Mouse (Mus musculus) neural tube, embryonic 12.5 days (tissue): ENCODE data around the gene Pitpnb. TPM values are rescaled to one million over a fixed set of nuclear protein-coding genes. Genes with fewer than 3 reads are reported as not detected.

Experiments used
- ATAC-seq: fragments of 200-750 bp; cut with Nextera tagmentation; 2 replicates; pipeline ENCODE4 v1.8.0; 2017; ENCODE audit warnings: low read depth, mild to moderate bottlenecking, moderate TSS enrichment, moderate library complexity; ENCODE audit not compliant: low FRiP score
- H3K27ac ChIP-seq: fragments of 300-500 bp; sonication (generic); 2 replicates; pipeline ENCODE4 v1.5.1; 2016
- H3K27me3 ChIP-seq: fragments of 300-500 bp; sonication (generic); replicated peaks from 2 replicates; pipeline ENCODE4 v1.6.1; 2016; ENCODE audit warnings: mild to moderate bottlenecking
- H3K36me3 ChIP-seq: fragments of 300-500 bp; sonication (generic); 2 replicates; pipeline ENCODE4 v1.6.1; 2016; ENCODE audit warnings: mild to moderate bottlenecking
- H3K4me1 ChIP-seq: fragments of 300-500 bp; sonication (generic); 2 replicates; pipeline ENCODE4 v1.6.1; 2016
- H3K4me2 ChIP-seq: fragments of 300-500 bp; sonication (generic); replicated peaks from 2 replicates; pipeline ENCODE4 v1.6.1; 2016; ENCODE audit warnings: mild to moderate bottlenecking
- H3K4me3 ChIP-seq: fragments of 300-500 bp; sonication (generic); 2 replicates; pipeline ENCODE4 v1.5.1; 2016
- H3K9ac ChIP-seq: fragments of 300-500 bp; sonication (generic); 2 replicates; pipeline ENCODE4 v1.6.1; 2016; ENCODE audit warnings: mild to moderate bottlenecking
- H3K9me3 ChIP-seq: fragments of 300-500 bp; sonication (generic); 2 replicates; pipeline ENCODE4 v1.6.1; 2016; ENCODE audit warnings: mild to moderate bottlenecking
- WGBS: fragments of 180-500 bp; shearing (Covaris S2); methylation state at CpG from one replicate; pipeline ENCODE4 v1.1.7; 2016; 5-methylcytosine and 5-hydroxymethylcytosine counted together
- polyA plus RNA-seq: library from polyadenylated mRNA; unstranded; fragments of >200 nt; fragmentation: Nextera tagmentation; extraction: Ambion mirVana; gene quantifications from 2 replicates; pipeline ENCODE4 v1.2.1, GENCODE M21; 2016

The Pitpnb gene
- polyA plus RNA-seq, 1 experiment from 2014 or later = 106 TPM

GRCm38 (mm10) chr5:111408470-111409105 lies 78.0 kb downstream of the Pitpnb start:
- H3K9ac ChIP-seq = peak overlapping the region; percentile 13; the same call in 1 of the 2 replicates
- ATAC-seq = peak; percentile 48; the same call in 1 of the 2 replicates
- H3K36me3 ChIP-seq = no peaks in the 10 kb centered on the region
- H3K9me3 ChIP-seq = no peaks in the 10 kb centered on the region
- H3K4me1 ChIP-seq = peaks cover 13% of the 10 kb centered on the region
- no peak overlapping the region for H3K4me3 ChIP-seq
- peak overlapping the region; percentile 38; the same call in 1 of the 2 replicates for H3K27ac ChIP-seq
- 0 out of 2 replicates have a peak, but pooled peaks cover 10% of the 10 kb centered on the region for H3K27me3 ChIP-seq
- peak overlapping the region; percentile 36 for H3K4me2 ChIP-seq
- 11% methylated on average over 14 of the region's 14 CpGs for WGBS

DNA sequence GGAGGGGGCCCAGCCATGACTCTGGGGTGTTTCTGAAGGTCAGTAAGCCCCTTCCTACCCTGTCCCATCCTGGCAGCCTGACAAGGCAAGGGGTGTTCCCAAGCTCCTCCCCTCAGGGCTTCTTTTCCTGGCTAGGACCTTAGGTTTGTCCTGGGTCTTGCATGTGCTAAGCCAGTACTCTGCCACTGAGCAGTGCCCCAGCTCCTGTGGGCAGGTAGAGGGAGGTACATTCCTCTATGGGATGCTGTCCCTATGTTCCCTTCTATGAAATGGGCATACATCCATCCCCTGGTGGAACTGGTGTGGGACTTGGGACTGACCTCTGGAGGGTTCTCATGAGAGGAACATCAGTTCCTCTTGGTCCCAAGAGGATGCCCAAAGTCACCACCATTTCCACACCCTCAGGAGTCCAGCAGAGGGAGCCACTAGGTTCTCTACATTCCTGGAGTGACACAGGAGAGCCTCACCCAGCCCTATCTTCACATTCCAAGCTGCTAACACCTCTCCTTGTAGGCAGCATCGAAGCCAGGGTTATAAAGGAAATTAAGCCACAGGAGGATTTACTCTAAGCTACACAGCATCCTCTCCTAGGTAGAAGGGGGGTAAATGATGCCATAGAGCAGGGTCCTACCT lies 79.0 kb downstream of the Pitpnb start:
- no peak for ATAC-seq
- Histone ChIP-seq H3K4me3 (no peak overlapping the region), H3K4me1 (peaks cover 21% of the 10 kb centered on the region), H3K36me3 (no peaks in the 10 kb centered on the region), H3K4me2 (no peak overlapping the region), H3K9me3 (no peaks in the 10 kb centered on the region), H3K9ac (no peak overlapping the region), H3K27me3 (0 out of 2 replicates have a peak, but pooled peaks cover 10% of the 10 kb centered on the region), H3K27ac (no peak overlapping the region)
- 19% methylated on average over 1 of the region's 1 CpGs for WGBS

- 74% methylated on average over 3 of the region's 3 CpGs for WGBS
- Histone ChIP-seq H3K36me3 (no peaks in the 10 kb centered on the region), H3K9me3 (no peaks in the 10 kb centered on the region), H3K4me2 (no peak overlapping the region), H3K9ac (no peak overlapping the region), H3K4me3 (no peak overlapping the region), H3K27me3 (0 out of 2 replicates have a peak, but pooled peaks cover 10% of the 10 kb centered on the region), H3K27ac (no peak overlapping the region), H3K4me1 (peaks cover 33% of the 10 kb centered on the region)
- no peak for ATAC-seq
Observed at GRCm38 (mm10) chr5:111410665-111411064, 80.1 kb downstream of the Pitpnb start.

DNA sequence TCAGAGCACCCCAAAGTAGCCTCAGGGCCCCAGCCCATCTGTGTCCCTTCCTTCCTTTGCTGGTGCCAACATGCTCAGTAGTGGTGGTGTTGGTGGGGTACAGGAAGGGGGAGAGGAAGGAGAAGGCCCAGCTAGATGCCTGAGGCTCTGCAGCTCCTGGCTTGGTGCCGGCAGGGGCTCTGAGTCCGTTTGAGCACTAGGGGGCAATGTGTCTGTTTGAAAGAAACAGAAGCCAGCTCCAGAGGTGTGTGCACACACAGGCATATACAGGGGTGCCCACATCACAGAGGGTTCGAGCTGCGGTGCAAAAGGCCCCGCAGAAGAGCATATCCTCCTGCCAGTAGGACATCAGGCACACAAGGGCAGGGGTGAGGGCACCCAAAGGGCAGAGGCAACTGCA lies 83.6 kb downstream of the Pitpnb start:
- Histone ChIP-seq H3K27ac (no peak overlapping the region), H3K36me3 (peaks cover 3% of the 10 kb centered on the region; the same call in 1 of the 2 replicates), H3K4me3 (no peak overlapping the region), H3K9ac (no peak overlapping the region), H3K27me3 (0 out of 2 replicates have a peak, but pooled peaks cover 10% of the 10 kb centered on the region), H3K4me2 (peak overlapping the region; percentile 98), H3K9me3 (no peaks in the 10 kb centered on the region), H3K4me1 (peaks cover 40% of the 10 kb centered on the region)
- WGBS = 1% methylated on average over 5 of the region's 5 CpGs
- ATAC-seq = peak; percentile 7; the same call in 1 of the 2 replicates

DNA sequence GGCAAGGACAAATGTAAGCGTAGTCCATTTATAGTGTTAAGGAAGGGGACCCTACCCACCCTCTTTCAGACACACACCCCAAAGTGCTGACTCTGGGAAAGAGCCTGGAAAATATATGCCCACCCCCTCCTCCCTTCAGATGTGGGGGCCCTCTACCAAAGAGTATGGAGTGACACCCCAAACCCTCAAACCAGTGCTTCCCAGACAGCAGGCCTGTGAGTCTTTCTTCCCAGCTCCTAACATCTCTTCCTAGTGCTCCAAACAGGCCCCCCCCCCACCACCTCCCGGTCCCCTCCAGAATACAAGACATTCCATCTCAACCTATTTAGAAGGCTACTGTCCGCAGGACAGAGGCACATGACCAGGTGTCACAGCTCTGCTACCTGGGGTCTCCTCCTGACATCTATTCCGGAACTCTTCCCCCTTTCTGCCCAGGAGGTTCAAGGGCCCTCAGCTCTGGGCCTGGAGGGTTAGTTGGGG lies 84.2 kb downstream of the Pitpnb start:
- no peak for ATAC-seq
- H3K9me3 ChIP-seq = no peaks in the 10 kb centered on the region
- peak overlapping the region; percentile 98 for H3K4me2 ChIP-seq
- no peak overlapping the region for H3K27ac ChIP-seq
- 0 out of 2 replicates have a peak, but pooled peaks cover 12% of the 10 kb centered on the region for H3K27me3 ChIP-seq
- H3K36me3 ChIP-seq = peaks cover 9% of the 10 kb centered on the region
- no peak overlapping the region for H3K4me3 ChIP-seq
- H3K4me1 ChIP-seq = peaks cover 46% of the 10 kb centered on the region
- H3K9ac ChIP-seq = 0 out of 2 replicates have a peak overlapping the region, but pooled peaks have one; percentile 17
- 28% methylated on average over 4 of the region's 4 CpGs for WGBS

DNA sequence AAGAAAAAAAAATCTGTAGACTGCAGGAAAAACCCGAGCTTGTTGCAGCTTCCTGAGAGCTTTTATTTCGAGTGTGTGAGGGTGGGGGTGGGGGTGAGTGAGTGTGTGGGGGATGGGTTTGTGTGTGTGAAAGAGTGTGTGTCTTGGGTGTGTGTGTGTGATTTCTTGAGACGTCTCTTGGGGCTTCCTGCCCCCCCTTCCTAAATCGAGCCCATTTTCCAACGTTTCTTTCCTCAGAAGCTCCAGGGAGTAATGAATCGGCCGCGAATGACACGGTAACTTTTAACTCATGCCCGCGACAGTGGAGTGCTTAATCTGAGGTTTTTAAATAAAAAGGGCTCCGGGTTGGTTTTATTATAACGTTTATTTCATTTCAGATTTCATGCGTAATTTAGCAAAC lies 85.0 kb downstream of the Pitpnb start:
- under 1% methylated on average over 14 of the region's 14 CpGs for WGBS
- ATAC-seq = no peak
- Histone ChIP-seq H3K9me3 (no peaks in the 10 kb centered on the region), H3K4me2 (peak overlapping the region; percentile 98), H3K4me3 (peak overlapping the region; percentile 95), H3K9ac (peak overlapping the region; percentile 17; the same call in 1 of the 2 replicates), H3K27me3 (0 out of 2 replicates have a peak, but pooled peaks cover 10% of the 10 kb centered on the region), H3K4me1 (peaks cover 54% of the 10 kb centered on the region), H3K36me3 (peaks cover 16% of the 10 kb centered on the region), H3K27ac (no peak overlapping the region)

GRCm38 (mm10) chr5:111416048-111416447 lies 85.5 kb downstream of the Pitpnb start:
- H3K27me3 ChIP-seq = 0 out of 2 replicates have a peak, but pooled peaks cover 10% of the 10 kb centered on the region
- peak overlapping the region; percentile 97 for H3K9ac ChIP-seq
- H3K36me3 ChIP-seq = peaks cover 21% of the 10 kb centered on the region
- ATAC-seq = no peak
- peaks cover 59% of the 10 kb centered on the region for H3K4me1 ChIP-seq
- peak overlapping the region; percentile 95 for H3K4me3 ChIP-seq
- 0% methylated on average over 13 of the region's 13 CpGs for WGBS
- no peaks in the 10 kb centered on the region for H3K9me3 ChIP-seq
- 0 out of 2 replicates have a peak overlapping the region, but pooled peaks have one; percentile 90 for H3K27ac ChIP-seq
- H3K4me2 ChIP-seq = peak overlapping the region; percentile 98

- under 1% methylated on average over 88 of the region's 88 CpGs for WGBS
Observed at GRCm38 (mm10) chr5:111416591-111417374, 86.2 kb downstream of the Pitpnb start, which contains the start of gene Mn1. TSS of gene Mn1 (plus strand) at chr5:111417362.

DNA sequence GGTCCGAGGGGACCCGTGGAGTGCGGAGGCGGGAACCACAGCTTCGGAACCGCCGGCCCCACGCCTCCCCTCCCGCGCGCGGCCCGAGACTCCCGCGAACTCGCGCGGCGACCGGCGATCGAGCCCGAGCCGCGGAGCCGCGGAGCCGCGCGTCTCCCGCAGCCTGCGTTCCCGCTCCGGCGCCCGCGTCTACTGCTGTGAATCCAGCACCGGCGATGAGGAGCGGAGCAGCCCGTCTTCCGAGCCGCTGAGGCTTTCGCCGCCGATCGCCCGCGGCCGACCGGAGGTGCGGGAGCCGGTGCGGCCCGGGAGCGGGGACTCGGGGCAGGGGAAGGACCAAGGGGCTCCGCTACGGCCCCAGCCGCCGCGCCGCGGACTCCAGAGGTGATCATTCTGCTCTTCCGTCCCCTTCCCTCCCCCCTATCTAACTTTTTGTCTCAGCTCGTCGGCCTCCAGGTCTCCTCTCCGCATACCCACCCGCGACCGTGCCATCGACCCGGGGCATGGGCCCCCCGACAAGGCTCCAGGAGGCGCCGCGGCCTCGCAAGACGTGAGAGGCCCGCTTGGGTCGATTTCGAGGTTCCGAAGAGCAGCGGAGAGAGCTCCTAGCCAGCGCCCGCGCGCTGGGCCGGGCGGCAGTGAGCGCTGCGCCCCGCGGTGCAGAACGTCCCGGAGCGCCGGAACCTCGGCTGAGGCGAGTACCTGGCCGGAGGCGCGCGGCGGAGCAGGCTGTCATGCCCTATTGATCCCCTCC lies 87.0 kb downstream of the Pitpnb start:
- peaks cover 33% of the 10 kb centered on the region for H3K36me3 ChIP-seq
- 0 out of 2 replicates have a peak, but pooled peaks cover 4% of the 10 kb centered on the region for H3K27me3 ChIP-seq
- peaks cover 73% of the 10 kb centered on the region for H3K4me1 ChIP-seq
- H3K4me2 ChIP-seq = peak overlapping the region; percentile 98
- H3K9me3 ChIP-seq = no peaks in the 10 kb centered on the region
- peak overlapping the region; percentile 97 for H3K9ac ChIP-seq
- under 1% methylated on average over 105 of the region's 105 CpGs for WGBS
- peak overlapping the region; percentile 95 for H3K4me3 ChIP-seq
- no peak for ATAC-seq
- H3K27ac ChIP-seq = peak overlapping the region; percentile 90

More at GRCm38 (mm10) chr5:111416591-111417374, 86.2 kb downstream of the Pitpnb start, which contains the start of gene Mn1:
- Histone ChIP-seq H3K4me3 (peak within 1 kb of the TSS; percentile 95), H3K9ac (peak within 1 kb of the TSS; percentile 97), H3K36me3 (peaks cover 28% of the 10 kb centered on the region), H3K27ac (peak within 1 kb of the TSS; percentile 90), H3K4me2 (peak within 1 kb of the TSS; percentile 98), H3K4me1 (peaks cover 66% of the 10 kb centered on the region), H3K27me3 (0 out of 2 replicates have a peak, but pooled peaks cover 8% of the 10 kb centered on the region), H3K9me3 (no peaks in the 10 kb centered on the region)
- ATAC-seq = peak; percentile 90

DNA sequence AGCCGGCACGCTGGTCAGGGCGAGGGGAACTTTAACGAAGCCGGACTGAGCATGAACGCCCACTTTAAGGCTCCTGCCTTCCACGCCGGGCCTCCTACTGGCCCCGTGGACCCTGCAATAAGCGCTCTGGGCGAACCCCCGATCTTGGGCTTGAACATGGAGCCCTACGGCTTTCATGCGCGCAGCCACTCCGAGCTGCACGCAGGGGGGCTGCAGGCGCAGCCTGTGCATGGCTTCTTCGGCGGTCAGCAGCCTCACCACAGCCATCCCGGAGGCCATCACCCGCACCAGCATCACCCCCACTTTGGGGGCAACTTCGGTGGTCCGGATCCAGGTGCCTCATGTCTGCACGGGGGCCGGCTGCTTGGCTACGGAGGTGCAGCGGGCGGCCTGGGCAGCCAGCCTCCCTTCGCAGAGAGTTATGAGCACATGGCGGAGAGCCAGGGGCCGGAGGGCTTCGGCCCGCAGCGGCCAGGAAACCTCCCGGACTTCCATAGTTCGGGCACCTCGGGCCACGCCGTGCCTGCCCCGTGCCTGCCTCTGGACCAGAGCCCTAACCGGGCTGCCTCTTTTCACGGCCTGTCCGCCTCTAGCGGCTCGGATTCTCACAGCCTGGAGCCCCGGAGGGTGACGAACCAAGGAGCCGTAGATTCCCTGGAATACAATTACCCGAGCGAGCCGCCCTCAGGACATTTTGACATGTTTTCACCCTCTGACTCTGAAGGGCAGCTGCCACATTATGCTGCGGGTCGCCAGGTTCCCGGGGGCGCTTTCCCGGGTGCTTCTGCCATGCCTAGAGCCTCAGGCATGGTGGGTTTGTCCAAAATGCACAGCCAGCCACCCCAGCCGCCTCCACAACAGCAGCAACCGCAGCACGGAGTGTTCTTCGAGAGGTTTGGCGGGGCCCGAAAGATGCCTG lies 87.9 kb downstream of the Pitpnb start:
- Histone ChIP-seq H3K27ac (0 out of 2 replicates have a peak overlapping the region, but pooled peaks have one; percentile 90), H3K4me3 (peak overlapping the region; percentile 95), H3K4me1 (peaks cover 79% of the 10 kb centered on the region), H3K4me2 (peak overlapping the region; percentile 98), H3K27me3 (0 out of 2 replicates have a peak, but pooled peaks cover 4% of the 10 kb centered on the region), H3K9me3 (no peaks in the 10 kb centered on the region), H3K9ac (peak overlapping the region; percentile 97), H3K36me3 (peaks cover 33% of the 10 kb centered on the region)
- WGBS = under 1% methylated on average over 63 of the region's 63 CpGs
- no peak for ATAC-seq
